Mouse (Mus musculus): Measurements from ENCODE around the gene Ndrg2.
A peak's percentile ranks its signal among the peaks of the same experiment; 100 is the strongest.
"Not testable (repeated sequence)": the region's sequence is repeated elsewhere in the genome, so short reads cannot be mapped to it uniquely, and the experiment has no call there.

Ndrg2 gene

GRCm38 (mm10) chr14:51913960-51914762 lies at the start of gene Ndrg2:
Gene Ndrg2 (minus strand): TSS chr14:51914158.
- DNase-seq (ENCODE audit: low spot score) = peak; percentile 83

GRCm38 (mm10) chr14:51960316-51960715 lies 46.4 kb upstream of the Ndrg2 start:
- DNase-seq (ENCODE audit: low spot score) = no peak

- no peak for DNase-seq (ENCODE audit: low spot score)
Measured at GRCm38 (mm10) chr14:51943336-51943735, 29.4 kb upstream of the Ndrg2 start.

- no peak for DNase-seq (ENCODE audit: low spot score)
Measured at GRCm38 (mm10) chr14:51942236-51942635, 28.3 kb upstream of the Ndrg2 start.

- DNase-seq (ENCODE audit: low spot score) = no peak
Measured at GRCm38 (mm10) chr14:51941577-51941976, 27.6 kb upstream of the Ndrg2 start.

- no peak for DNase-seq (ENCODE audit: low spot score)
Measured at GRCm38 (mm10) chr14:51940944-51941560, 27.1 kb upstream of the Ndrg2 start.

GRCm38 (mm10) chr14:51939005-51939404 lies 25.0 kb upstream of the Ndrg2 start:
- DNase-seq (ENCODE audit: low spot score) = no peak

GRCm38 (mm10) chr14:51932092-51933020 lies 18.4 kb upstream of the Ndrg2 start:
- DNase-seq (ENCODE audit: low spot score) = no peak

- peak; percentile 38 for DNase-seq (ENCODE audit: low spot score)
Measured at GRCm38 (mm10) chr14:51930824-51931223, 16.9 kb upstream of the Ndrg2 start.

- no peak for DNase-seq (ENCODE audit: low spot score)
Measured at GRCm38 (mm10) chr14:51929968-51930367, 16.0 kb upstream of the Ndrg2 start.

GRCm38 (mm10) chr14:51929309-51929943 lies 15.5 kb upstream of the Ndrg2 start:
- peak; percentile 64 for DNase-seq (ENCODE audit: low spot score)

GRCm38 (mm10) chr14:51926930-51927329 lies 13.0 kb upstream of the Ndrg2 start:
- DNase-seq (ENCODE audit: low spot score) = not testable (repeated sequence)

- no peak for DNase-seq (ENCODE audit: low spot score)
Measured at GRCm38 (mm10) chr14:51923492-51923891, 9.5 kb upstream of the Ndrg2 start.

GRCm38 (mm10) chr14:51922910-51923309 lies 9.0 kb upstream of the Ndrg2 start:
- DNase-seq (ENCODE audit: low spot score) = no peak

- DNase-seq (ENCODE audit: low spot score) = no peak
Measured at GRCm38 (mm10) chr14:51922571-51922865, 8.6 kb upstream of the Ndrg2 start, which contains the start of gene Rnase13. Gene Rnase13 (minus strand): TSS chr14:51922773.

GRCm38 (mm10) chr14:51921759-51922570 lies 8.0 kb upstream of the Ndrg2 start:
- peak; percentile 57 for DNase-seq (ENCODE audit: low spot score)

GRCm38 (mm10) chr14:51918966-51919365 lies 5.0 kb upstream of the Ndrg2 start:
- DNase-seq (ENCODE audit: low spot score) = no peak

GRCm38 (mm10) chr14:51918125-51918524 lies 4.2 kb upstream of the Ndrg2 start, which contains the start of gene Tppp2:
Gene Tppp2 (plus strand): TSS chr14:51918425.
- DNase-seq (ENCODE audit: low spot score) = no peak

- DNase-seq (ENCODE audit: low spot score) = no peak
Measured at GRCm38 (mm10) chr14:51916539-51916938, 2.6 kb upstream of the Ndrg2 start.

GRCm38 (mm10) chr14:51915030-51915429 lies 1.1 kb upstream of the Ndrg2 start:
- no peak for DNase-seq (ENCODE audit: low spot score)

Data from testis, postnatal 14 days (tissue).